Mouse (Mus musculus) cerebellum, postnatal 14 days (tissue): ENCODE measurements around the gene Rad54l.
A peak's percentile ranks its signal among the peaks of the same experiment; 100 is the strongest.

Experiments
- DNase-seq, 2 experiments: peaks; one replicate each; pipeline ENCODE4 v3.0.0; 2021; ENCODE audit warnings: mixed read lengths in 2 of 2

The Rad54l gene

DNA sequence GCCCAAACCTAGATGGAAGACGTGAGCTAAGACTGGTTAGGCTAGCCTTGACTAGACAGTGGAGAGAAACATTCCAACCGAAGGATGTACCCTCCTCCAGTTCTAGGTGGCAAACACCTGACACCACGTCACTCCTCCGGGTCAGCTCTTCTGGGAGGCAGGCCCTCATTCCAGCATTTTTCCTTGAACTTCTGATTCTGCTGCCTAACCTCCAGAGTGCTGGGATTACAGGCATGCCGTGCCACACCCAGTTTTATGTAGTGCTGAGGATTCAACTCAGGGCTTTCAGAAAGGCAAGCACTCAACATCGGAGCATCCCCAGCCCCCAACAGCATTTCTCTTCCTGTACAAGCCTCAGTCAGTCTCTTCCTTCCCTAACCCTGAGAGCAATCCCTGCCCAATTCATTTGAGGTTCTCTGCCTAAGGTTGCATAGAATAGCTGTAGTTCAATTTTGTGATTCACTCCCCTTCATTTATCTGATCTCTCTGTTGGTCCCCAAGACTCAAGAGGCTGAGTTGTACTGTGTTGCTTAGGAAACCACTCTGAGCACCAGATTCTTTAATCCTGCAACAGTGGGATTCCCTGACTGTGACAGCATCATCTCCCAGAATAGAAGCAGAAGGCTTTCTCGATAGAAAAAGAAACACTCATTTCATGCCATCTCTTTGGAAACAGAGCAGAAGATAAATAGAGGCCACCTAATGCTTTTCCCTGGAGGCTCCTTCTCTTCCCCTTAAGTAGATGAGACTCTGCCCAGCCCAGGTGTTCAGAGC lies 17.5 kb upstream of the Rad54l start:
- DNase-seq, result no peak

DNA sequence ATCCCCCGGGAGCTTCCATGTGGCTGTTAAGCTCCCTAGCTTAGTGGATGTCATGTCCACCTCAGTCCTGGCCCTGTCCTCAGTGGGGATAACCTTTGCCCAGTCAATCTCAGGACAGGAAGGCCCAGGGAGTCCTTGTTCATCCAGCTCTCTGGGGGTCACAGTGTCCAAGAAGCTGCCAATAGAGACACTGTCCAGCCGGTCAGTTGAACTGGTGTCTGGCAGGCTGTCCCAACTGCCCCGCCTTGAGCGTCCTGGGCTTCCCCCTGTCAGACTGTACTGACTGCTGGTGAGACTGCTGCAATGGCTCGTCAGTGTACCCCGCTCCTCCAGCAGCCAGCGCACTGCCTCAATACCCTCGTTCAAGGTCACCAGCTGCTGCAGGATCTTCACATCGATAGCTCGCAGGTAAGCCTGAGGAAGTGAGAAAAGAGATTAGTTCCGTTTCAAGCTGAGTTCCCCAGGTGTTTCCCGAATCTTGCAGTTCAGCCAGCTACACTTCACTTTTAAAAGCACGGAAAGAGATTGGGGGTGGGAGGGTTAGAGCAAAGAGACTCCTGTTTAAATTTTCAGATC lies 14.0 kb upstream of the Rad54l start:
- peak in 1 of 2 experiments; percentile 12 for DNase-seq

DNA sequence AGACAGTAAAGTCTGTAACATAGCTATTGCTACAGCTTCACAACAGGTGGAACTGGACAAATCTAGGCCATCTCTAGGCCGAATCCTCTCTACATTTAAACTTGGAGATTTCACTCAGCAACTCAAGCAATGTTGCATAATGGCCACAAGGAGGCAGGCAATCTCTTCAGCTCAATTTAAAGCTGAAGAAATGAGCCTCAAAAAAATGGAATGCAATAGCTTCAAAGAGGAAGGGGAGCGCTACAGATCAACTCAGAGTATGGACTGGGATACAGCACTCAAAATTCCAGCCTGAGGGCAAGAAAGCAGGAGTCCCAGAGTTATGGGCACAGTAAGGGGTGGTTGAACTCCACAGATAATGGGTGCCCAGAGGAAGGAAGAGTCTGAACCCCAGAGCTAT lies 11.5 kb upstream of the Rad54l start:
- peak in 1 of 2 experiments; percentile 43 for DNase-seq

DNA sequence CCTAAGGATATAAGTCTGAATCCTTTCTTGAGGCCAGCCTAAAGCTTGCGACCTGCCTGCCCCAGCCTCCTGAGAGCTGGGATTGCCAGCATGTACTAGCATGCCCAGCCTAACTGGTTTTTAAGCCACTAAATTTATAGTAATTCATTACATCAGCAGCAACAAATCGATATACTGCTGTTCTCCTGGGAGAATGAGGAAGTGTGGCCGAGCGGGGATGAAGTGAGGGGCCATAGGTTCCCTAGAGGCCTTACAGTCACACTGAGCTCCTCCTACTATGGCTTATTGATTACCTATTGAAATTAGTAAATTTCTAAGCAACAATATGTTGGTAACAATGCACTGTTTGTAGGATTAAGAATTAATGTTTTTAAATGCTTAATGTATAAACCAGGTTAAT lies 9.6 kb upstream of the Rad54l start:
- DNase-seq, result peak in 1 of 2 experiments; percentile 13

DNA sequence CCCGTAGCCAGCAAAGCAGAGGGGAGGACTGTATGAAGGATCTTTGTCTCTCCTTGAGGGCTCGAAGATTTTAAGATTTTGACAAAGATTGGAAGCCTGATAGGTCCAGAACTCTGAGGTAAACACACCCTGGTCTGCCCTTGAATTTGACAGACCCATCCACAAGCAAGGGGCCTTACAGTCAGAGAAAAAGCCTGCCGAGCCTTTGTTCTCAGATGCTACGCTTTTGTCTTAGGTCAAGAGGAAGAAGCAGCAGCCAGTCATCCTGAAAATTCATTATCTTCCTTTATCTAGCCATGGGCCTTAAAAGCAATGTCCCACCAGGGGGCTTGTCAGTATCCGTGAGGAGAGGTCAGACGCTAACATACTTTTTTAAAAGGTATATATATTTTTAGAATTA lies 4.5 kb upstream of the Rad54l start:
- DNase-seq, result peak in 1 of 2 experiments; percentile 3

DNA sequence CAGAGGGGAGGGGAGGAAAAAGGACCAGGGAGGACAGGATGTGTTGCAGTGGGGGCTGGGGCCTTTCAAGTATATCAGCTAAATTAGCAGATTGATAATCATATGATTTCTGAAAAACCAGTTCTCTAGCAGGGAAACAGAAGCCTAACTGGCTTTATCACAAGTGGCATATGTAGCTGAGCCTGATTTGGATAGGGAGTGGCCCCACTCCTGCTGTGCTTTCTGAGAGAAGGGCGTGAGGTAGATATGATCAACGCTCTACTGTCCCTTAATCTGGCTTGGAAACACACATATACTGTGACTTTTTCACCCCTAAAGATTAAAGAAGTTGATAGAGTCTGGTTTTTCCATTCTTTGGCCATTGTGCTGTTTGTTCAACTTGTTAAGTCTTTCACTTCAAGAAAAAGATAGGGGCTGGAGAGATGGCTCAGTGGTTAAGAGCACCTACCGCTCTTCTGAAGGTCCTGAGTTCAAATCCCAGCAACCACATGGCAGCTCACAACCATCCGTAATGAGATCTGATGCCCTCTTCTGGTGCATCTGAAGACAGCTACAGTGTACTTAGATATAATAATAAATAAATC lies 2.4 kb upstream of the Rad54l start:
- DNase-seq, result no peak

DNA sequence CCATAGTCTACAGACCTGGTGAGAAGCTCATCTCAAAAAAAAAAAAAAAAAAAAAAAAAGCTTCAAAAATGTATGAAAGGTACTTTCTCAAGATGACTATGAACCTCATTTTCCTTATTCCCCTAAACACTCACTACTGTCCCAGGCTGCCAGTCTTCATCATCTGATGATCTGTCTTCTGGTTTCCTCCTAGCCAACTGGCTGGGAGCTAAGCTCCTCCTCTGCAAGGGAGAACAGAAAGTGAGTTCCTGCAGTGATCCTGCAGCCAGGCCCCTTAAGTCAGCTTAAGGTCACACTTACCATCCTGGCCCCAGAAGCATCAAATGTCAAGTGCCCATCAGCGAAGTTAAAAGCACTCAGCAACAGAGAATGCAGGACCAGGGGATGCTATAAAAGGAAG lies 728 bp downstream of the Rad54l start:
- no peak for DNase-seq

DNA sequence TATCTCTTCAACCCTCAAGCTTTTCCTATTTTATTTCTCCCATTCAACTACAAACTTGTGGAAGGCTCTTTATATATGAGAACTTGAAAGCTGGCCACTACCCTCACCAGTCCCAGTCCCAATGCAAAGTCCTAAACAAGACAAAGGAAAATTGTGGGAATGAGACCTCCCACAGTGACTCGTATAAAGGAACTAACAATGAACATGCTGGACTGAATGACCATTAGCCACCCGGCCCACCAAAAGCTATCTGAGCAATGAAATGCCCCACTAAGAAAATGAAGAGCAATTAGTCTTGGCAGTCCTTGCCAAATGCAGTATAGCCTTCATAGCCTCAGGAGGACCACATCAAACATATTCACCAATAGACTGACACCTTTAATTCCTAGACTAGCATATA lies 12.0 kb downstream of the Rad54l start:
- DNase-seq, result no peak

DNA sequence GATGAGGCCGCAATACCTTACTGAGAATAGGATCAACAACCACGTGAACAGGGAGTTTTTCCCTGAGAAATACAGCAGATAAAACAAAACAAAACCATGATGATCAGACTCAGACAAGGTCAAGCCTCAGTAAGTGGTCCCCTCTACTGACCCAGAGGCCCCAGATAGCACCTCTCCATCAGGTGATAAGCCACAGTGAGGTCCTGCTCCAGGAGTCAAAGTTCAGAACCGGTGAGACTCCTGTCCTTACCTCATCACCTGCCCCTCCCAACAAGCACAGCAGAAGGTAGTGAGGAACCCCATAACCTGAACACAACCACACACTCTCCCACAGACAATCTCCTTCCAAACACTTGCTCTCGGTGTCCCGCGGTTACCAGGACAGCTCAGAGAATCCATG lies 12.8 kb downstream of the Rad54l start:
- no peak for DNase-seq

DNA sequence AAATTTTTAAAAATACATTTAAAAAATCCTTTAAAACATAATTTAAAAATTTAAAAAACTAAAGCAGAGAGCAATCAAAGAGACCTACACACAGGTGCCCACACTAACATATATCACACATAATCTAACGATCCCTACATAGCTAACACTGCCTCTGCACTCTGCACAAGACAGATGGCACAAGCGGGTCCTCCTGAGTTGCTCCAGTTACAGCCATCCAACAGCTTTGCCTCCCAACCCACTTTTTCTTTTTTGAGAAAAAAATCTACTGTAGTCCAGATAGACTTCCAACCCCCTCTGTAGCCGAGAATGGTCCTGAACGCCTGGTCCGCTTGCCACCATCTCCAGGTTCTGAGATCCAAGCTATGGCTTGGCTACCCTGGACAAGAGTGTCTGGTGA lies 18.2 kb downstream of the Rad54l start:
- DNase-seq, result no peak

DNA sequence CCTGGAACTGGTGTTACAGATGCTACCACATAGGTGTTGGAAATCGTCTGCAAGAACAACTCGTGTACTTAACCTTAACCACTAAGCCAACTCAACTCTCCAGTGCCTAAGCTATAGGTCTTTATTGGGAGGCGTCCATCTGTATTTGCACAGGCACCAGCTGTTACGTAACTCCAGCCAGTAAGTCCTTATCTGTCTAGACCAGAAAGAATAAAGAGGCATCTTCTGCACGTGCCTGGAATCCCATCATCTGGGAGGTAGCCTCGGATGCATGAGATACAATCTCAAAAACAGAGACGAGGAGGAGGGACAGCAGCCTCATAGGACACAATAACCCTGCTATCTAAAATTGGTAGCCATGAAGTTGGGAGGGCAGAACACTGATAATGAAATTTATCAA lies 22.5 kb downstream of the Rad54l start:
- DNase-seq, result no peak

DNA sequence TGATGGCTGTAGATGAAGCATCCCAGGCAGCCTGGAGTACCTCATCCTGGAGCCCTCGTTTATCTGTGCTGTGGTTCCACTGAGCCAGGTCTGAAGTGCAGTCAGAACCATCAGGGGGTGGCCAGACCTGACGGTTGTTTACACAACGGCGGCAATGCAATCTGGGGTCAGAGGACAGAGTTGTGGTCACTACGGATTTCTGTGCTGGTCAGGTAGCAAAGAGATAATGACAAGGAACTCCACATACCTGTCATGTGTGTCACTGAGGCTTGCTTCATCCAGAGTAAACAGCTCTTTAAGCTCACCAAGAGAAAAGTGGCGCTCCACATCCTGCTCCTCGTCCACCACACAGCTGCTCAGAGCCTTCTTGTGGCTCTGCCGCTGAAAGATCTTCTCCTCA lies 26.3 kb downstream of the Rad54l start:
- DNase-seq, result no peak

DNA sequence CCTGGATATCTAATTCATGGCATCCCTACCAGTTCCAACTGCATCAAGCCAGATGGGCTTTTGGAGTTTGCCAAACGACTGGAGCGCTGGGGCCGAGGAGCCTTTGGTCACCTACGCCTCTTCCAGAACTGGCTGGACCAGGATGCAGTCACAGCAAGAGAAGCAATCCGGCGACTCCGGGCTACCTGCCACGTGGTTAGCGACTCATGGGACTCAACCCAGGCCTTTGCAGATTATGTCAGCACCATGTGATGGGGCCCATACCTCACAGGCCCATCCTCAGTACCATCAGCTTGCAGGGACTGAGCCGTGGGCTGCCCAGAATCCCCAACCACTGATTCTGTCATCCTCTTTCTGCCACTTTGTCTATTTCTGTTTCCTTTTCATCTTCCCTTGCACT lies 27.2 kb downstream of the Rad54l start:
- peak in 1 of 2 experiments; percentile 18 for DNase-seq

DNA sequence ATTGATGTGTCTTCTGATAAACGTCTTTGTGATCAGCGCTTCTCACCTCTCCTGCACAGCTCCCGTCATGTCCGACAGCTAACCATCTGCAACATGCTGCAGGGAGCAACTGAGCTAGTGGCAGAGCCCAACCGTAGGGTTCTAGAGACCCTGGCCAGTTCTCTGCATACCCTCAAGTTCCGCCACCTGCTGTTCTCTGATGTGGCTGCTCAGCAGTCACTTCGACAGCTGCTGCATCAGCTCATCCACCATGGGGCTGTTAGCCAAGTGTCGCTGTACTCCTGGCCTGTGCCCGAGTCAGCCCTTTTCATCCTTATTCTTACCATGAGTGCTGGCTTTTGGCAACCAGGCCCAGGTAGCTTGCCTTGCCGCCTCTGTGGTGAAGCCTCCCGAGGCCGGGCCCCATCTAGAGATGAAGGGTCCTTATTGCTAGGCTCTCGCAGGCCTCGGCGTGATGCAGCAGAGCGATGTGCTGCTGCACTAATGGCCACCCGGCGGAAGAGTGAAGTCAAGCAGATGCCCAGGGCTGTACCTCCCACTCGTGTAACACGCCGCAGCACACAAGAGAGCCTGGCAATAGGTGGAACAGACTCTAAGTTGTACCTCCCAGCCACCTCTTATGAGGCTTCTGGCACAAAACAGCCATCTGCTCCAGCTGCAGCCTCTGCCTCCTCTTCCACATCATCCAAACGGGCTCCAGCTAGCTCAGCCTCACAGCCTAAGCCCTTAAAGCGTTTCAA lies 34.8 kb downstream of the Rad54l start:
- DNase-seq, result peak; percentile 36 to 56

DNA sequence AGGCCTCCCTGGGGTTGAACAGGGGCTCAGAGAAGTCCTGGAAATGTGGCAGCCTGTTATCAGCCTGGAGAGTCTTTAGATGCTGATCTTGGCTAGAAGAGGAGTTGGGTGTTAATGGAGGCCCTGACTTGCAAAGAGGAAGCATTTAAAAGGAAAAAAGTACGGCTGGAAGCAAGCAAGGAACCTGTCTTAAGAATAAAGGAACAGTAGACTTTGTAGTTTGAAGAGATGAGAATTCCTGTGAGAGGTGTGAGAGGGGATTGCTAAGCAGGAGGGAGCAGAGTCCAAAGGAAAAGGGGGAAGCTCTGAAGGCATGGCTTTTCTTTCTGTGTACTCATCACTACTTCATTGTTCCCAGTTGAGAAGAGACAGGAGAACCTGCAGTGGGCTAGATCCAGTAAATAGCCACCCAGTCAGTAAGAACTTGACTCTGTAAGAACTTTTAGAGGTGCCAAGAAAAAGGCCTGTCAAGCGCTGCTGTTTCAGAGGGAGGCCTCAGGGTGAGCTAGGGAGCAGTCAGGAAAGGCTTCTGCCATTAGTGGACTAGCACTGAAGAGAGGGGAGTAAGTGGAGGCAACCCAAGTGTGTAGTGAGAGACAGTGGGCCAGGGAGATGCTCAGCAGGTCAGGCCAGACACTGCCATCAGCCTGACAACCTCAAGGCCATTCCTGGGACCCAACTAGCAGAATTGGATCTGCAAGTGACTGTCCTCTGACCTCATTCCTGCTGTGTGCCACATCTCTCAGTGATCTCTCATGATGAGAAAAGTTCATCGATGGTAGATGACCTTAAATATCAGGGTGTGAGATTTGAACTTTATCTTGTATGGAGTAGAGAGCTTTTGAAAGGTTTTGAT lies 46.0 kb downstream of the Rad54l start:
- DNase-seq, result no peak

DNA sequence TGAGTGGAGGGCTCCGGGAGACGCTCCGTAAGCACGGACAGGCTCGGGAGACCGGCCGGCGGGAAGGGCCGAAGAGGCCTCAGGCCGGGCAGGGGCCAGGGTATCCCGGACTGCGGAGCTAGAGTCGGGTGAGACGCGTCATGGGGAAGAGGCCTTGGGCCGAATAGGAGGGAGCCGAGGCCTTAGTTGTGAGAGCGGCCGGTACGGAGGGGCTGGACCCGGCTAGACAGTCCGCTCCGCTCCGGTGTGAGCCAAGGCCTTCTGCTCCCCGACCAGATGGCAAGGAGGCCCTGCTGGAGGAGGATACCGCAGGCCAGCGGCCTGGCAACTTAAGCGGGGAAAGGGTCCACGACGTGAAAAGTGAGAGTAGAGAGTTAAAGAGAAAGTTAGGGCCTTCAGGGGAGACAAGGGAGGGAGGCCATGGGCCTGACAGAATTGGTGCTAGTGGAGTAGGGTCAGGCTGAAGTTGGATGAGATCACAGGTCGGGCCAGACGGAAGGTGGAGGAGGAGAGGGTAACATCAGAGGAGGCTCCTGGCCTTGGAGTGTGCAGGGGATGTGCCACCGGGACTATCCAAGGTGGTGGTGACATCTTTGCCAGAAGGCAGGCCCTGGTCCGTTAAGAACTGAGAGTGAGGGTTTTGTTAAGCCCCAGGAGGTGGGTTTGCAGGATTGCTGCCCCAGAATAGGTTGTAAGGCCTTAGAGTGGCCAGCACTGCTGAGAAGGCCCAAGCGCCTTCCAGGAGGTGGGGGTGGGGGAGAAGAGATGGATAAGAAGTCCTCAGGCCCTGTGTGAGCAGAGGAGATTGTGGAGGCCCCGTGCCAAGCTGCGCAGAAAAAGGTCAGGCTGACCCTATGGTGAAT lies 46.9 kb downstream of the Rad54l start:
- peak; percentile 59 to 65 for DNase-seq

DNA sequence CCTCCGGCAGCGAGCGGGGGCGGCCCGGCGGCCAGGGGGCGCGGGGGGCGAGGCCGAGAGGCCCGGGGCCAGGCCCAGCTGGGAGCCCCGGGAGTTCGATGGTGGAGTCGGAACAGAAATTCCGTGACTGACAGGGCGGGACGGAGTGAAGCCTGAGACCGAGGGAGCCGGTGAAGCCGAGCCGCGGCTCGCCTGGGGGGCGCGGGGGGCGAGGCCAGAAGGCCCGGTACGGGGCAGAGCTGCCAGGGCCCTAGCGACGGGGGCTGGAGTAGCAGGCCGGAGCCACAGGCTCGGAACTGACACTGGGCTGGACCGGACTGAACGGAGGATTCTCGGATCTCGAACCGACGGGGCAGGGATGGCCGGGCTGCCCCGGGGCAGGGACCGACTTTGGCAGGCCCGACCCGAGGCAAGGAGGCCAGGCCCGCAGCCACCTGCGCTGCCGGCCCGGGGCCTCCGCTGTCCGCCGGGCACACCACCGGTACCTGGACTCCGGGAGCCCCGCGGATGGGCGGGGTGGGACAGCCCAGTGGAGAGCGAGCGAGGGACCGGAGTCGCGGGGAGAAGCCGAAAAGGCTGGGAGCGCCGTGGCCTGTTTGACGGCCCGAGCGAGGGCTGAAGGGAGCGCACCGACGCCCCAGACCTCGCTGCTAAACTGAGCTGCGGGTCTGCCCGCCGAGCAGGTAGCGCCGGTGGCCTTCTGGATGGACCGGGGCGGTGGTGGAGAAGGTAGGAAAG lies 47.7 kb downstream of the Rad54l start:
- DNase-seq, result peak; percentile 84 to 85

DNA sequence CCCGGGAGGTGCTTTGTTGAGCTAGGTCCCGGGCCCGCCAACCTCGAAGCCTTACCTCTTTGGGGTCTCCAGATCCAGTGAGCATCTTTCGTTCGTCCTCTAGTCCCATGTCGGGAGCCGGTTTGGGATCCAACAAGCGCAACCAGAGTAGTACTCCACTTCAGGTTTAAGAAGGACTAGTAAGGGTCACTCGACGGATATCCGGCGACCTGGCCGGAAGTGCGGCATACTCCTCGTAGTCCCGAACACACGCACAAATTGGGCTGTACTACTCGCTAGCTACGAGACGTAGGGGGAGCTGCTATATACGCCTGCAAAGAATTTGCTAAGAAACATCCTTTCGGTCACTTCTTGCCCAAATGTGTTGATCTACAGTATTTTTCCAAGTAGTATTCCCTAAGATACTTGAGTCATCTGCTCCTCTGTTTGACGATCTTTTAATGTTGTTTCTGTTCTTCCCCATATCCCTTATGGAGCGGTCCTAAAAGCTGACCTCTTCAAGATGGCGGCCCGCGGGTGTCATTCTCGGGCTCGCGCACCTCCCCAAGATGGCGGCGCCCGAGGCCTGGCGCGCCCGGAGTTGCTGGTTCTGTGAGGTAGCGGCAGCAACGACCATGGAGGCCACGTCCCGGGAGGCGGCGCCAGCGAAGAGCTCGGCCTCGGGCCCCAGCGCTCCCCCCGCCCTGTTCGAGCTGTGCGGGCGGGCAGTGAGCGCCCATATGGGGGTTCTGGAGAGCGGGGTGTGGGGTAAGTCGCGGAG lies 48.4 kb downstream of the Rad54l start, which contains the start of the genes Uqcrh and Lrrc41:
Gene Uqcrh, minus strand, starts transcription at position 211 of the 760 bp plus-strand sequence.
Gene Lrrc41, plus strand, starts transcription at position 409 of the 760 bp plus-strand sequence.
- DNase-seq, result peak; percentile 97 to 98

DNA sequence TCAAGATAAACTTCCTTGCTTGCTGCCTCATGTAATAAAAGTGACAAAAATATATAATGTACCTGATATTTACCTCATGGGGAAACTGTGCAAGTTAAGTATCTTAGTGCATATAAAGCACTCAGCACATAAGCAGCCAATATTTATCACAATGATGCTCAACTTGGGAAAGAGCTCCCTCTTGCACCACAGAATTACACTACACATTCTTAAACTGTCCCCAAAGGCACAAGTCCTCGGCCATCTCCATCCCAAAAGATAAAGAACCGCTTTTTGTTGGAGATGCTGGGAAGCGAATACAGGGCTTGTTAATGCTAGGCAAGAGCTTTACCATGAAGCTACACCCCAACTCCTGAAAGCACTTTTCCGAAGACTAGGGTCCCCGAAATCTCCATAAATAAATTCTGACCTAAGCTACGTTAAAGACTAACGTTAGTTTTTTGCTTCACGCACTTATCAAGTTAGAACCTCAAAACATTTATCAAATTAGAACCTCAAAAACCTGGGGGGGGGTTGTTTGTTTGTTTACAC lies 49.3 kb downstream of the Rad54l start:
- peak in 1 of 2 experiments; percentile 28 for DNase-seq

DNA sequence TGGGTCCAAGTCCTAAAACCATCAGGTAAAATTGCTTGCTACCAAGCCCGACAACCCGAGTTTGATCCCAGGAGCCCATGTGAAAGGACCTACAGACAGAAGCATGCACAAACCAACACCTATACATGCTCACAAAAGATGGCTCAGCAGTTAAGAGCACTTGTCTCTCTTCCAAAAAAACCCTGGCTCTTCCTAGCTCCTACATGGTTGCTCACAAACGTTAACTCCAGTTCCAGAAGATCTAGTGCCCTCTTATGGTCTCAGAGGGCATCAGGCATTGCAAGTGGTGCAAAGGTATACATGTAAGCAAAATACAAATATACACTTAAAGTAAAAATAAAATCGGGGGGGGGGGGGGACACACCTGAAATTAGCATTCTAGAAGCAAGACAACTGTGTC lies 50.3 kb downstream of the Rad54l start:
- peak in 1 of 2 experiments; percentile 43 for DNase-seq
